Mouse (Mus musculus) small intestine, adult 2 months (tissue): Measurements from ENCODE around the gene Phlda3. TPM values are rescaled to one million over a fixed set of nuclear protein-coding genes. Genes with fewer than 3 reads are reported as not detected.
A peak's percentile ranks its signal among the peaks of the same experiment; 100 is the strongest.

ENCODE experiments used
- H3K27ac ChIP-seq: fragments of 200-500 bp; 2 replicates; pipeline ENCODE4 v1.5.1; 2012; ENCODE audit warnings: low read depth, low read length, control low read depth, inconsistent platforms; ENCODE audit not compliant: insufficient read depth
- H3K27me3 ChIP-seq: fragments of 200-500 bp; 2 replicates; pipeline ENCODE4 v1.6.1; 2012; ENCODE audit warnings: mild to moderate bottlenecking, moderate library complexity, low read length, inconsistent platforms; ENCODE audit not compliant: control insufficient read depth, insufficient read depth
- H3K36me3 ChIP-seq: fragments of 200-500 bp; 2 replicates; pipeline ENCODE4 v1.6.1; 2012; ENCODE audit warnings: mild to moderate bottlenecking, low read length, control low read depth, inconsistent platforms; ENCODE audit not compliant: control insufficient read depth, insufficient read depth
- H3K4me1 ChIP-seq: fragments of 200-500 bp; 2 replicates; pipeline ENCODE4 v1.6.1; 2012; ENCODE audit warnings: low read length, inconsistent platforms, mixed read lengths; ENCODE audit not compliant: control insufficient read depth, insufficient read depth, insufficient read length
- H3K4me3 ChIP-seq: fragments of 200-500 bp; 2 replicates; pipeline ENCODE4 v1.5.1; 2012; ENCODE audit warnings: low read depth, mild to moderate bottlenecking, control low read depth, inconsistent platforms, low read length, moderate library complexity
- CTCF ChIP-seq: fragments of 200-500 bp; IDR thresholded peaks from 2 replicates; pipeline ENCODE4 v1.5.1; 2012; ENCODE audit warnings: low read depth, mild to moderate bottlenecking, control low read depth, inconsistent platforms, low read length, moderate library complexity, mixed read lengths; ENCODE audit not compliant: insufficient replicate concordance, insufficient read length; ENCODE audit errors: extremely low read depth
- POLR2A ChIP-seq: fragments of 200-500 bp; IDR thresholded peaks from 2 replicates; pipeline ENCODE4 v1.6.1; 2012; ENCODE audit warnings: low read depth, mild to moderate bottlenecking, control low read depth, inconsistent platforms, low read length, moderate library complexity
- WGBS: fragments of 180-500 bp; shearing (Covaris S2); methylation state at CpG from one replicate; pipeline ENCODE4 v1.1.7; 2018; 5-methylcytosine and 5-hydroxymethylcytosine counted together
- polyA plus RNA-seq: library from polyadenylated mRNA; depleted of rRNA; stranded (reverse); fragments of >200 nt; gene quantifications from 2 replicates; pipeline ENCODE4 v1.2.3, GENCODE M21; 2012

Phlda3 gene
- polyA plus RNA-seq, 1 experiment: 8.7 TPM

- no peaks in the 10 kb centered on the region for H3K27me3 ChIP-seq
- no peak within 1 kb of the TSS for H3K27ac ChIP-seq
- H3K4me1 ChIP-seq: peaks cover 5% of the 10 kb centered on the region
- H3K4me3 ChIP-seq: no peak within 1 kb of the TSS
- TF ChIP-seq POLR2A (no peak), CTCF (no peak)
- WGBS: 17% methylated on average over 22 of the region's 22 CpGs
- no peaks in the 10 kb centered on the region for H3K36me3 ChIP-seq
These were observed 13.0 kb downstream of the Phlda3 start, which contains the start of gene Tnni1 for GRCm38 (mm10) chr1:135778780-135779535. Gene Tnni1 (plus strand): TSS chr1:135779434.

GRCm38 (mm10) chr1:135780649-135781048 is 14.7 kb downstream of the Phlda3 start:
- H3K4me3 ChIP-seq: no peak overlapping the region
- 64% methylated on average over 4 of the region's 4 CpGs for WGBS

GRCm38 (mm10) chr1:135781220-135781619 is 15.3 kb downstream of the Phlda3 start:
- Histone ChIP-seq H3K27ac (no peak overlapping the region), H3K27me3 (no peaks in the 10 kb centered on the region), H3K36me3 (no peaks in the 10 kb centered on the region), H3K4me3 (no peak overlapping the region), H3K4me1 (peaks cover 5% of the 10 kb centered on the region)
- TF ChIP-seq POLR2A (no peak), CTCF (peak; percentile 89)
- WGBS: 16% methylated on average over 13 of the region's 13 CpGs

More at GRCm38 (mm10) chr1:135780649-135781048, 14.7 kb downstream of the Phlda3 start:
- Histone ChIP-seq H3K36me3 (no peaks in the 10 kb centered on the region), H3K27me3 (no peaks in the 10 kb centered on the region), H3K27ac (no peak overlapping the region), H3K4me1 (peaks cover 5% of the 10 kb centered on the region)
- no peak for TF ChIP-seq CTCF
- TF ChIP-seq POLR2A: no peak

GRCm38 (mm10) chr1:135782816-135783215 is 16.9 kb downstream of the Phlda3 start:
- no peak overlapping the region for H3K27ac ChIP-seq
- H3K4me1 ChIP-seq: peaks cover 5% of the 10 kb centered on the region
- TF ChIP-seq POLR2A (no peak), CTCF (no peak)
- H3K4me3 ChIP-seq: no peak overlapping the region
- 66% methylated on average over 10 of the region's 10 CpGs for WGBS
- no peaks in the 10 kb centered on the region for H3K27me3 ChIP-seq
- no peaks in the 10 kb centered on the region for H3K36me3 ChIP-seq

GRCm38 (mm10) chr1:135787799-135788198 is 21.9 kb downstream of the Phlda3 start:
- H3K27ac ChIP-seq: 0 out of 2 replicates have a peak overlapping the region, but pooled peaks have one; percentile 20
- 43% methylated on average over 3 of the region's 3 CpGs for WGBS
- TF ChIP-seq POLR2A (no peak), CTCF (peak; percentile 63; the same call in 1 of the 2 replicates)
- H3K27me3 ChIP-seq: no peaks in the 10 kb centered on the region
- no peaks in the 10 kb centered on the region for H3K36me3 ChIP-seq
- no peak overlapping the region for H3K4me3 ChIP-seq
- peaks cover 10% of the 10 kb centered on the region for H3K4me1 ChIP-seq

GRCm38 (mm10) chr1:135788708-135789107 is 22.8 kb downstream of the Phlda3 start:
- TF ChIP-seq POLR2A (no peak; the same call in 1 of the 2 replicates), CTCF (peak; percentile 47; the same call in 1 of the 2 replicates)
- peaks cover 14% of the 10 kb centered on the region for H3K4me1 ChIP-seq
- H3K4me3 ChIP-seq: no peak overlapping the region
- no peaks in the 10 kb centered on the region for H3K27me3 ChIP-seq
- 9% methylated on average over 10 of the region's 10 CpGs for WGBS
- no peaks in the 10 kb centered on the region for H3K36me3 ChIP-seq
- H3K27ac ChIP-seq: no peak overlapping the region

GRCm38 (mm10) chr1:135789815-135790214 is 23.9 kb downstream of the Phlda3 start:
- H3K4me3 ChIP-seq: no peak overlapping the region
- no peak overlapping the region for H3K27ac ChIP-seq

More at GRCm38 (mm10) chr1:135789815-135790214, 23.9 kb downstream of the Phlda3 start:
- 15% methylated on average over 5 of the region's 5 CpGs for WGBS
- Histone ChIP-seq H3K27me3 (no peaks in the 10 kb centered on the region), H3K36me3 (no peaks in the 10 kb centered on the region), H3K4me1 (peaks cover 19% of the 10 kb centered on the region)
- TF ChIP-seq CTCF (peak; percentile 88; the same call in 1 of the 2 replicates), POLR2A (no peak)
